Mouse (Mus musculus): Measurements from ENCODE around the gene Fkbp5. TPM values are rescaled to one million over a fixed set of nuclear protein-coding genes. Genes with fewer than 3 reads are reported as not detected.
A peak's percentile ranks its signal among the peaks of the same experiment; 100 is the strongest.
"Not testable (repeated sequence)": the region's sequence is repeated elsewhere in the genome, so short reads cannot be mapped to it uniquely, and the experiment has no call there.

Gene Fkbp5
- polyA plus RNA-seq, 1 experiment from 2014 or later: 26.9 TPM

GRCm38 (mm10) chr17:28362653-28363292, 154.6 kb downstream of the Fkbp5 start:
- H3K36me3 ChIP-seq (ENCODE audit: insufficient read depth, low read length): no peaks in the 10 kb centered on the region
- H3K27ac ChIP-seq (ENCODE audit: low read length): no peak overlapping the region
- H3K4me3 ChIP-seq (ENCODE audit: low read depth, low read length): peak overlapping the region; percentile 17; the same call in 1 of the 2 replicates
- ATAC-seq: no peak
- H3K27me3 ChIP-seq (replicated peaks; ENCODE audit: insufficient read depth, low read length): peaks cover 8% of the 10 kb centered on the region; the same call in 1 of the 2 replicates
- peaks cover 16% of the 10 kb centered on the region for H3K4me1 ChIP-seq (ENCODE audit: insufficient read depth, low read depth, low read length)
- TF ChIP-seq EP300 (IDR thresholded peaks at IDR 0.05) (no peak), CTCF (IDR thresholded peaks at IDR 0.05) (no peak)
- H3K9ac ChIP-seq (replicated peaks; ENCODE audit: low read depth): no peak overlapping the region
- H3K4me2 ChIP-seq (replicated peaks; ENCODE audit: low read depth, low read length): peak overlapping the region; percentile 43
- H3K9me3 ChIP-seq (ENCODE audit: low read length): no peaks in the 10 kb centered on the region
- no peak for DNase-seq (ENCODE audit: low spot score)
- 5% methylated on average over 25 of the region's 25 CpGs for WGBS

GRCm38 (mm10) chr17:28361921-28362652, 155.2 kb downstream of the Fkbp5 start:
- peaks cover 8% of the 10 kb centered on the region; the same call in 1 of the 2 replicates for H3K27me3 ChIP-seq (replicated peaks; ENCODE audit: insufficient read depth, low read length)
- no peak overlapping the region for H3K4me3 ChIP-seq (ENCODE audit: low read depth, low read length)
- peaks cover 16% of the 10 kb centered on the region for H3K4me1 ChIP-seq (ENCODE audit: insufficient read depth, low read depth, low read length)
- no peaks in the 10 kb centered on the region for H3K9me3 ChIP-seq (ENCODE audit: low read length)
- WGBS: 49% methylated on average over 11 of the region's 11 CpGs
- no peak overlapping the region for H3K27ac ChIP-seq (ENCODE audit: low read length)
- DNase-seq (ENCODE audit: low spot score): no peak
- H3K4me2 ChIP-seq (replicated peaks; ENCODE audit: low read depth, low read length): peak overlapping the region; percentile 43
- H3K36me3 ChIP-seq (ENCODE audit: insufficient read depth, low read length): no peaks in the 10 kb centered on the region
- H3K9ac ChIP-seq (replicated peaks; ENCODE audit: low read depth): no peak overlapping the region
- TF ChIP-seq CTCF (IDR thresholded peaks at IDR 0.05): no peak
- TF ChIP-seq EP300 (IDR thresholded peaks at IDR 0.05): no peak
- ATAC-seq: no peak

GRCm38 (mm10) chr17:28360531-28361277, 156.6 kb downstream of the Fkbp5 start:
- no peaks in the 10 kb centered on the region for H3K36me3 ChIP-seq (ENCODE audit: insufficient read depth, low read length)
- no peak overlapping the region for H3K4me2 ChIP-seq (replicated peaks; ENCODE audit: low read depth, low read length)
- ATAC-seq: peak; percentile 72
- H3K9ac ChIP-seq (replicated peaks; ENCODE audit: low read depth): no peak overlapping the region
- H3K9me3 ChIP-seq (ENCODE audit: low read length): no peaks in the 10 kb centered on the region
- H3K4me1 ChIP-seq (ENCODE audit: insufficient read depth, low read depth, low read length): peaks cover 16% of the 10 kb centered on the region
- DNase-seq (ENCODE audit: low spot score): peak; percentile 72
- no peak overlapping the region for H3K4me3 ChIP-seq (ENCODE audit: low read depth, low read length)
- WGBS: 48% methylated on average over 9 of the region's 9 CpGs
- H3K27me3 ChIP-seq (replicated peaks; ENCODE audit: insufficient read depth, low read length): peaks cover 8% of the 10 kb centered on the region; the same call in 1 of the 2 replicates
- TF ChIP-seq CTCF (IDR thresholded peaks at IDR 0.05) (no peak), EP300 (IDR thresholded peaks at IDR 0.05) (peak; percentile 76)
- peak overlapping the region; percentile 78 for H3K27ac ChIP-seq (ENCODE audit: low read length)

- H3K4me3 ChIP-seq (ENCODE audit: low read depth, low read length); ATAC-seq; H3K9ac ChIP-seq (replicated peaks; ENCODE audit: low read depth); H3K9me3 ChIP-seq (ENCODE audit: low read length); H3K36me3 ChIP-seq (ENCODE audit: insufficient read depth, low read length); H3K4me2 ChIP-seq (replicated peaks; ENCODE audit: low read depth, low read length); DNase-seq (ENCODE audit: low spot score); H3K27me3 ChIP-seq (replicated peaks; ENCODE audit: insufficient read depth, low read length): not testable (repeated sequence)
- peak overlapping the region; percentile 51; the same call in 1 of the 2 replicates for H3K27ac ChIP-seq (ENCODE audit: low read length)
- peaks cover 11% of the 10 kb centered on the region for H3K4me1 ChIP-seq (ENCODE audit: insufficient read depth, low read depth, low read length)
- 16% methylated on average over 23 of the region's 24 CpGs for WGBS
Measured at GRCm38 (mm10) chr17:28358576-28359261, 158.6 kb downstream of the Fkbp5 start.

- Histone ChIP-seq H3K36me3 (ENCODE audit: insufficient read depth, low read length) (no peaks in the 10 kb centered on the region), H3K27me3 (replicated peaks; ENCODE audit: insufficient read depth, low read length) (no peaks in the 10 kb centered on the region; the same call in 1 of the 2 replicates), H3K4me2 (replicated peaks; ENCODE audit: low read depth, low read length) (no peak overlapping the region), H3K9ac (replicated peaks; ENCODE audit: low read depth) (no peak overlapping the region), H3K4me1 (ENCODE audit: insufficient read depth, low read depth, low read length) (0 out of 2 replicates have a peak, but pooled peaks cover 3% of the 10 kb centered on the region), H3K4me3 (ENCODE audit: low read depth, low read length) (no peak overlapping the region), H3K27ac (ENCODE audit: low read length) (peak overlapping the region; percentile 77), H3K9me3 (ENCODE audit: low read length) (no peaks in the 10 kb centered on the region)
- WGBS: 58% methylated on average over 12 of the region's 12 CpGs
- peak; percentile 90 for DNase-seq (ENCODE audit: low spot score)
- ATAC-seq: peak; percentile 61
- TF ChIP-seq EP300 (IDR thresholded peaks at IDR 0.05): peak; percentile 91
- no peak for TF ChIP-seq CTCF (IDR thresholded peaks at IDR 0.05)
Measured at GRCm38 (mm10) chr17:28355871-28356270, 161.5 kb downstream of the Fkbp5 start.
